Mouse (Mus musculus) heart, adult 2 months (tissue): ENCODE data around the gene Cyp3a11. TPM values are rescaled to one million over a fixed set of nuclear protein-coding genes. Genes with fewer than 3 reads are reported as not detected.
"Not testable (repeated sequence)": the region's sequence is repeated elsewhere in the genome, so short reads cannot be mapped to it uniquely, and the experiment has no call there.

Source experiments
- DNase-seq, 2 experiments: peaks; one replicate each; pipeline ENCODE4 v3.0.0; 2021
- H3K27ac ChIP-seq: fragments of 200-600 bp; 2 replicates; pipeline ENCODE4 v1.8.1; 2022
- H3K27me3 ChIP-seq: fragments of 200-500 bp; 2 replicates; pipeline ENCODE4 v1.6.1; 2012; ENCODE audit warnings: mild to moderate bottlenecking, low read length, inconsistent platforms, mixed read lengths; ENCODE audit not compliant: control insufficient read depth, insufficient read depth
- H3K36me3 ChIP-seq: fragments of 200-500 bp; 2 replicates; pipeline ENCODE4 v1.6.1; 2012; ENCODE audit warnings: low read length, inconsistent platforms; ENCODE audit not compliant: control insufficient read depth, insufficient read depth
- H3K4me1 ChIP-seq: fragments of 200-500 bp; 2 replicates; pipeline ENCODE4 v1.6.1; 2011; ENCODE audit warnings: low read length; ENCODE audit not compliant: control insufficient read depth, insufficient read depth
- H3K4me3 ChIP-seq: fragments of 200-600 bp; 2 replicates; pipeline ENCODE4 v1.8.1; 2022
- H3K79me2 ChIP-seq: fragments of 200-500 bp; replicated peaks from 2 replicates; pipeline ENCODE4 v1.6.1; 2012; ENCODE audit warnings: mild to moderate bottlenecking, inconsistent platforms, low read length, moderate library complexity, mixed read lengths; ENCODE audit not compliant: control insufficient read depth, insufficient read depth
- H3K9ac ChIP-seq: fragments of 200-500 bp; 2 replicates; pipeline ENCODE4 v1.6.1; 2012; ENCODE audit warnings: low read depth, mild to moderate bottlenecking, control low read depth, inconsistent platforms, low read length, mixed read lengths
- CTCF ChIP-seq: fragments of 200-600 bp; IDR thresholded peaks from 2 replicates; pipeline ENCODE4 v1.8.1; 2022; ENCODE audit warnings: antibody characterized with exemption, mild to moderate bottlenecking, moderate library complexity
- EP300 ChIP-seq: fragments of 200-500 bp; IDR thresholded peaks from 2 replicates; pipeline ENCODE4 v1.6.1; 2011; ENCODE audit warnings: low read depth, low read length, control low read depth; ENCODE audit not compliant: insufficient read depth
- POLR2A ChIP-seq: fragments of 200-500 bp; IDR thresholded peaks from 2 replicates; pipeline ENCODE4 v1.6.1; 2011; ENCODE audit warnings: mild to moderate bottlenecking, low read depth, low read length, control low read depth; ENCODE audit not compliant: insufficient read depth
- WGBS: fragments of 180-500 bp; shearing (Covaris S2); methylation state at CpG from one replicate; pipeline ENCODE4 v1.1.7; 2018; 5-methylcytosine and 5-hydroxymethylcytosine counted together
- intact Hi-C: fragments of 180-260 bp; cut with DNase I; formaldehyde crosslinking; loops from one replicate; pipeline ENCODE4 v1.15.1; 2025
- polyA plus RNA-seq: library from polyadenylated mRNA; depleted of rRNA; stranded (reverse); fragments of >200 nt; gene quantifications from 2 replicates; pipeline ENCODE4 v1.2.3, GENCODE M21; 2012; rRNA removed
- total RNA-seq, 2 experiments: library from RNA; stranded (reverse); gene quantifications; 2 replicates each; pipeline ENCODE4 v1.2.3; 2021

The Cyp3a11 gene
- total and polyA plus RNA-seq, 3 experiments = not detected

DNA sequence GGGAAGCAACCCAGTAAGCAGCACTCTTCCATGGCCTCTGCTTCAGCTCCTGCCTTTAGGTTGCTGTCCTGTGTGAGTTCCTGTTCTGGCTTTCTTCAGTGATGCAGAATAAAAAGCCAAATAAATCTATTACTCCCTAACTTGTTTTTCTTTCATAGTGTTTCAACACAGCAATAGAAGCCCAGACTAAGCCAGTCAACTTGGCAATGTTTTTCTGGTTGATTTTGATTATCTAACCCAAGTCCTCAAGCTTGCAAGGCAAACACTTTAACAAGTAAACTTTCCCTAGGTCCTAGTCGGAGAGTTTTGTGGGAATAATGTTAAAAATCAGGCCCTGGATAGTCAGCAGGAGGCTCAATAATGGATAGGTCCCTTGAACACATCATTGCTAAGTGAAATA, 17.5 kb upstream of the Cyp3a11 start:
- Histone ChIP-seq H3K27me3 (no peaks in the 10 kb centered on the region), H3K9ac (no peak overlapping the region), H3K4me1 (no peaks in the 10 kb centered on the region), H3K4me3 (no peak overlapping the region), H3K36me3 (no peaks in the 10 kb centered on the region), H3K79me2 (no peaks in the 10 kb centered on the region), H3K27ac (no peak overlapping the region)
- DNase-seq = no peak
- TF ChIP-seq POLR2A = no peak
- TF ChIP-seq EP300 = no peak
- no peak for TF ChIP-seq CTCF
- intact Hi-C loops = no loop called here
- 50% methylated on average over 1 of the region's 1 CpGs for WGBS

DNA sequence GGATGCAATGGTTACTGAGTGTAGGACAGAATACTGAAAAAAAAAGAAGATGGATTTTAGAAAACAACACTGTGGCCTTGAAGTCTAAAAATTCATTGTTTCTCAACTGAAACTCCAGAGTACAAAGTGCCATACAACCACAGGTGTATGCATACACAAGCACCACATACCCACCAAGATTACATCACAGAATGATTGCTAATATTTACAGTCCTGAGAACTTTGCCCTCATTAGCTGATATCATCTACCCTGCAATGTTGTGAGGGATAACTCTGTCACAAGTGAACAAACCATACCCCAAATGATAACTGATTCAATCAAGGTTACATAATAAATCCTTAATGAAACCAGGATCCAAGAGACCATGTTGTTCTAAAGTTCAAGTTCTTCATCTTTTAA, 1.4 kb upstream of the Cyp3a11 start:
- TF ChIP-seq EP300 (no peak), CTCF (no peak), POLR2A (no peak)
- intact Hi-C loops = no loop called here
- Histone ChIP-seq H3K27me3 (no peaks in the 10 kb centered on the region), H3K4me3 (no peak overlapping the region), H3K79me2 (no peaks in the 10 kb centered on the region), H3K36me3 (no peaks in the 10 kb centered on the region), H3K27ac (no peak overlapping the region), H3K9ac (no peak overlapping the region), H3K4me1 (no peaks in the 10 kb centered on the region)
- DNase-seq = no peak

DNA sequence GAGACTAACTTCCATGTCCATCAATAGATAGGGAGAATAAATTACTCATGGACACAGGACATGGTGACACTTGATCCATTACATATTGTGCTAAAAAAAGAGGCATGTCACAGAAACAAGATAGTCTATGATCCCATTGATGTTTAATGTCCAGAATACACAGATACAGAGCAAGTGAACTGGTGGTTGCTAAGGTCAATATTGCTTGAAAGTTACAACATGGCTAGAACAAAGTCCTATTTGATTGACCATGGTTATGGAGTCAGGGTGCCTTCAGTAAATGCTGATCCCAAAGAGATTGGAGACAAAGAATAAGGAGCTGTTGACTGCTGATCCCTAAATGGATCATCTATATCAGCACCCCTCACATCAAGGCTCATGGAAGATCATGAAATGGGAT, 12.3 kb downstream of the Cyp3a11 start:
- intact Hi-C loops = not testable (repeated sequence)

DNA sequence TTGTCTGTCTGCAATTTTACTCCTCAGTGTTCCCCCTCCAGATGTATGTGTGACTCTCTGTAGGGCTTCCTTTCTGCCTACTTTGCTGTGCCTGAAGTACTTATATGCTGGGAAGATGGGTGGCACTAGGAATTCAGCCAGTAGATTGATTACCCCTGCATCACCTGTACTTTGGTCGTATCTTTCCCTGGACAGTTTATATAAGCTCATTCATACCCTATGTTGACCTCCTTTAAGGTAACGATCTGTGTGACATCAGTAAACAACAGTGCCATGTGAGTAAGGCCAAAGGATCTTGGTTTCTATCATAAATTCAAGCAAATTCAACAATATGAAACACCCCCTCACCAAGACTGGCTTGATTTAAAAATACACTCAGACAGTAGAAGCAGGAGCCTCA, 74.0 kb downstream of the Cyp3a11 start, which contains the start of gene Cyp3a44:
Gene Cyp3a44 (minus strand): TSS at position 79 of the 400 bp plus-strand sequence.
- H3K9ac ChIP-seq, H3K27me3 ChIP-seq, H3K4me1 ChIP-seq, H3K79me2 ChIP-seq, H3K4me3 ChIP-seq, H3K27ac ChIP-seq, intact Hi-C loops, DNase-seq, H3K36me3 ChIP-seq: not testable (repeated sequence)
- WGBS = 59% methylated on average over 2 of the region's 2 CpGs

More for the DNA sequence above, 12.3 kb downstream of the Cyp3a11 start:
- not testable (repeated sequence) for H3K36me3 ChIP-seq, H3K9ac ChIP-seq, H3K4me3 ChIP-seq, H3K27ac ChIP-seq, H3K4me1 ChIP-seq, DNase-seq, H3K27me3 ChIP-seq, H3K79me2 ChIP-seq

Other genes with a start within 250 kb of the Cyp3a11 start
- gene Cyp3a41a, start 159.8 kb downstream of the Cyp3a11 start, total RNA-seq = not detected
- 0.26 TPM in 1 of 2 replicates, not detected in the other for gene Cyp3a41a, start 159.8 kb downstream of the Cyp3a11 start, polyA plus RNA-seq
- not detected for gene Cyp3a44, start 74.1 kb downstream of the Cyp3a11 start, total RNA-seq
- gene Cyp3a44, start 74.1 kb downstream of the Cyp3a11 start, polyA plus RNA-seq = not detected in 2 replicates
- gene Cyp3a25, start 129.7 kb upstream of the Cyp3a11 start, total RNA-seq = not detected
- gene Cyp3a25, start 129.7 kb upstream of the Cyp3a11 start, polyA plus RNA-seq = not detected in 2 replicates
- gene Cyp3a59, start 199.3 kb upstream of the Cyp3a11 start, total RNA-seq = not detected
- not detected in 2 replicates for gene Cyp3a59, start 199.3 kb upstream of the Cyp3a11 start, polyA plus RNA-seq